Mouse (Mus musculus) left cerebral cortex, adult 2 months (tissue): ENCODE measurements at regions not wholly inside any gene's neighbourhood (a gene's known extent, or its start where the extent isn't known, plus 50 kb on each side); places are given as distances from the start of the nearest gene placed in this dataset.

Source experiments
- DNase-seq, 2 experiments: peaks; one replicate each; pipeline ENCODE4 v3.0.0; 2021 to 2022; ENCODE audit warnings: low spot score in 2 of 2, mixed read lengths in 1 of 2; ENCODE audit errors: extremely low spot score in 1 of 2
- H3K27ac ChIP-seq: fragments of 200-600 bp; 2 replicates; pipeline ENCODE4 v1.8.1; 2022
- H3K4me3 ChIP-seq: fragments of 200-600 bp; 2 replicates; pipeline ENCODE4 v1.8.1; 2022
- CTCF ChIP-seq: fragments of 200-600 bp; IDR thresholded peaks from 2 replicates; pipeline ENCODE4 v1.8.1; 2022; ENCODE audit warnings: antibody characterized with exemption, mild to moderate bottlenecking, moderate library complexity
- intact Hi-C: fragments of 180-260 bp; cut with DNase I; formaldehyde crosslinking; loops from one replicate; pipeline ENCODE4 v1.15.1; 2025

- intact Hi-C loops = no loop called here
- no peak for TF ChIP-seq CTCF
- no peak for DNase-seq
- no peak overlapping the region for H3K4me3 ChIP-seq
- no peak overlapping the region for H3K27ac ChIP-seq
These were observed 775.7 kb downstream of the Otol1 start for GRCm38 (mm10) chr3:70783142-70783541.

GRCm38 (mm10) chr3:70802230-70802629 lies 794.8 kb downstream of the Otol1 start:
- Histone ChIP-seq H3K27ac (no peak overlapping the region), H3K4me3 (no peak overlapping the region)
- no peak for TF ChIP-seq CTCF
- peak in 1 of 2 experiments; percentile 15 for DNase-seq
- intact Hi-C loops = no loop called here

- Histone ChIP-seq H3K27ac (no peak overlapping the region), H3K4me3 (no peak overlapping the region)
- intact Hi-C loops = no loop called here
- no peak for TF ChIP-seq CTCF
- no peak for DNase-seq
These were observed 796.0 kb downstream of the Otol1 start for GRCm38 (mm10) chr3:70803411-70803810.

- intact Hi-C loops = no loop called here
- no peak for TF ChIP-seq CTCF
- Histone ChIP-seq H3K27ac (no peak overlapping the region), H3K4me3 (no peak overlapping the region)
- no peak for DNase-seq
These were observed 796.5 kb downstream of the Otol1 start for GRCm38 (mm10) chr3:70803885-70804284.

GRCm38 (mm10) chr3:70807170-70807569 lies 799.8 kb downstream of the Otol1 start:
- no peak for DNase-seq

More at GRCm38 (mm10) chr3:70807170-70807569, 799.8 kb downstream of the Otol1 start:
- Histone ChIP-seq H3K4me3 (no peak overlapping the region), H3K27ac (no peak overlapping the region)
- intact Hi-C loops = no loop called here
- TF ChIP-seq CTCF = no peak
